Mouse (Mus musculus) myocyte (in vitro differentiated cells): ENCODE results near the gene Cdkn2b.

Experiments used
- POLR2A ChIP-seq: IDR thresholded peaks from one replicate; pipeline ENCODE4 v1.6.1; 2011; ENCODE audit warnings: low read depth, mild to moderate bottlenecking, control low read depth, moderate library complexity; ENCODE audit not compliant: insufficient read length
- TCF12 ChIP-seq: IDR thresholded peaks from one replicate; pipeline ENCODE4 v1.6.1; 2011; ENCODE audit warnings: mild to moderate bottlenecking, control low read depth; ENCODE audit not compliant: poor library complexity, insufficient read depth, severe bottlenecking

- TF ChIP-seq TCF12 (no peak), POLR2A (no peak)
Measured at GRCm38 (mm10) chr4:89289028-89289427, 21.8 kb downstream of the Cdkn2b start.
